Mouse (Mus musculus) layer of hippocampus, adult 2 months (tissue): ENCODE results near the gene Ranbp17. TPM values are rescaled to one million over a fixed set of nuclear protein-coding genes. Genes with fewer than 3 reads are reported as not detected.

Experiments used
- DNase-seq, 2 experiments: peaks; one replicate each; pipeline ENCODE4 v3.0.0; 2022; ENCODE audit warnings: low spot score in 2 of 2
- H3K27ac ChIP-seq: fragments of 200-600 bp; 2 replicates; pipeline ENCODE4 v1.8.1; 2022
- H3K4me3 ChIP-seq: fragments of 200-600 bp; 2 replicates; pipeline ENCODE4 v1.8.1; 2022; ENCODE audit warnings: mild to moderate bottlenecking
- CTCF ChIP-seq: fragments of 200-600 bp; conservative IDR thresholded peaks from 2 replicates; pipeline ENCODE4 v1.8.1; 2022; ENCODE audit warnings: antibody characterized with exemption, mild to moderate bottlenecking, moderate library complexity
- long read RNA-seq, 2 experiments: library from polyadenylated mRNA; stranded (forward); transcript quantifications; one replicate each; pipeline ENCODE4 v2.0.0; 2021; ENCODE audit warnings: borderline mapping rate in 2 of 2
- total RNA-seq, 2 experiments: library from RNA; stranded (reverse); gene quantifications; 2 replicates each; pipeline ENCODE4 v1.2.3; 2021

Gene Ranbp17
- total RNA-seq: 1 to 10 TPM; 7.9 to 9.9 TPM
- long read RNA-seq, experiment 1, full-length matches to known transcripts: 1 of 2 reads
- long read RNA-seq, experiment 1, partial matches to known transcripts: 0 of 2 reads
- long read RNA-seq, experiment 1, other reads (novel, unspliced or antisense): 1 of 2 reads
- long read RNA-seq, experiment 2, full-length matches to known transcripts: 2 of 5 reads
- long read RNA-seq, experiment 2, partial matches to known transcripts: 0 of 5 reads
- long read RNA-seq, experiment 2, other reads (novel, unspliced or antisense): 3 of 5 reads

GRCm38 (mm10) chr11:33513376-33513991 lies at the start of gene Ranbp17:
TSS of gene Ranbp17 (minus strand) at chr11:33513746.
- TF ChIP-seq CTCF: no peak
- Histone ChIP-seq H3K27ac (peak within 1 kb of the TSS; percentile 88), H3K4me3 (peak within 1 kb of the TSS; percentile 88)
- DNase-seq: peak; percentile 13 to 37

GRCm38 (mm10) chr11:33554123-33554522 lies 40.6 kb upstream of the Ranbp17 start:
- TF ChIP-seq CTCF: peak; percentile 82
- H3K4me3 ChIP-seq: no peak overlapping the region
- no peak overlapping the region for H3K27ac ChIP-seq
- peak; percentile 36 to 59 for DNase-seq

GRCm38 (mm10) chr11:33550861-33551560 lies 37.5 kb upstream of the Ranbp17 start:
- no peak for TF ChIP-seq CTCF
- Histone ChIP-seq H3K27ac (no peak overlapping the region), H3K4me3 (no peak overlapping the region)
- DNase-seq: no peak

GRCm38 (mm10) chr11:33547386-33547785 lies 33.8 kb upstream of the Ranbp17 start:
- no peak overlapping the region for H3K27ac ChIP-seq
- no peak for DNase-seq
- no peak overlapping the region for H3K4me3 ChIP-seq
- TF ChIP-seq CTCF: no peak

GRCm38 (mm10) chr11:33544945-33545344 lies 31.4 kb upstream of the Ranbp17 start:
- no peak for TF ChIP-seq CTCF
- H3K4me3 ChIP-seq: no peak overlapping the region
- DNase-seq: no peak
- no peak overlapping the region for H3K27ac ChIP-seq

GRCm38 (mm10) chr11:33544121-33544520 lies 30.6 kb upstream of the Ranbp17 start:
- Histone ChIP-seq H3K4me3 (no peak overlapping the region), H3K27ac (no peak overlapping the region)
- TF ChIP-seq CTCF: no peak
- no peak for DNase-seq

GRCm38 (mm10) chr11:33537390-33538125 lies 24.0 kb upstream of the Ranbp17 start:
- Histone ChIP-seq H3K4me3 (no peak overlapping the region), H3K27ac (no peak overlapping the region)
- DNase-seq: no peak
- TF ChIP-seq CTCF: no peak

GRCm38 (mm10) chr11:33536636-33537035 lies 23.1 kb upstream of the Ranbp17 start:
- no peak for TF ChIP-seq CTCF
- no peak for DNase-seq
- Histone ChIP-seq H3K4me3 (no peak overlapping the region), H3K27ac (no peak overlapping the region)

GRCm38 (mm10) chr11:33534541-33534940 lies 21.0 kb upstream of the Ranbp17 start:
- no peak overlapping the region for H3K27ac ChIP-seq
- H3K4me3 ChIP-seq: no peak overlapping the region
- DNase-seq: no peak
- no peak for TF ChIP-seq CTCF

GRCm38 (mm10) chr11:33533577-33533976 lies 20.0 kb upstream of the Ranbp17 start:
- Histone ChIP-seq H3K27ac (no peak overlapping the region), H3K4me3 (no peak overlapping the region)
- no peak for TF ChIP-seq CTCF
- DNase-seq: no peak

- TF ChIP-seq CTCF: no peak
- Histone ChIP-seq H3K4me3 (no peak overlapping the region), H3K27ac (no peak overlapping the region)
- DNase-seq: no peak
Measured at GRCm38 (mm10) chr11:33529576-33529975, 16.0 kb upstream of the Ranbp17 start.

- Histone ChIP-seq H3K4me3 (peak overlapping the region; percentile 88), H3K27ac (peak overlapping the region; percentile 88)
- peak; percentile 40 to 55 for DNase-seq
- peak; percentile 71 for TF ChIP-seq CTCF
Measured at GRCm38 (mm10) chr11:33512854-33513375, 631 bp downstream of the Ranbp17 start.

GRCm38 (mm10) chr11:33509401-33509800 lies 4.1 kb downstream of the Ranbp17 start:
- Histone ChIP-seq H3K4me3 (no peak overlapping the region), H3K27ac (no peak overlapping the region)
- no peak for DNase-seq
- no peak for TF ChIP-seq CTCF
